Mouse (Mus musculus) thymus, adult 2 months (tissue): Measurements from ENCODE around the gene Kiss1r. TPM values are rescaled to one million over a fixed set of nuclear protein-coding genes. Genes with fewer than 3 reads are reported as not detected.

Source experiments
- DNase-seq: peaks from one replicate; pipeline ENCODE4 v3.0.0; 2021
- H3K27ac ChIP-seq: fragments of 200-500 bp; 2 replicates; pipeline ENCODE4 v1.5.1; 2012; ENCODE audit warnings: low read length, control low read depth; ENCODE audit not compliant: control insufficient read depth, insufficient read depth
- H3K27me3 ChIP-seq: fragments of 200-500 bp; 2 replicates; pipeline ENCODE4 v1.6.1; 2012; ENCODE audit warnings: mild to moderate bottlenecking, low read length, moderate library complexity, mixed read lengths; ENCODE audit not compliant: control insufficient read depth, insufficient read depth
- H3K36me3 ChIP-seq: fragments of 200-500 bp; 2 replicates; pipeline ENCODE4 v1.6.1; 2012; ENCODE audit warnings: mild to moderate bottlenecking, low read length, moderate library complexity; ENCODE audit not compliant: control insufficient read depth, insufficient read depth
- H3K4me1 ChIP-seq: fragments of 200-500 bp; replicated peaks from 2 replicates; pipeline ENCODE4 v1.6.1; 2012; ENCODE audit warnings: low read length; ENCODE audit not compliant: control insufficient read depth, insufficient read depth
- H3K4me3 ChIP-seq: fragments of 200-500 bp; 2 replicates; pipeline ENCODE4 v1.5.1; 2012; ENCODE audit warnings: mild to moderate bottlenecking, low read length, control low read depth, moderate library complexity; ENCODE audit not compliant: control insufficient read depth, insufficient read depth
- CTCF ChIP-seq: fragments of 200-500 bp; IDR thresholded peaks from 2 replicates; pipeline ENCODE4 v1.5.1; 2012; ENCODE audit warnings: mild to moderate bottlenecking, control low read depth, low read length, moderate library complexity, borderline replicate concordance; ENCODE audit not compliant: control insufficient read depth, poor library complexity, insufficient read depth; ENCODE audit errors: extremely low read depth
- POLR2A ChIP-seq: fragments of 200-500 bp; IDR thresholded peaks from 2 replicates; pipeline ENCODE4 v1.6.1; 2012; ENCODE audit warnings: mild to moderate bottlenecking, low read length, control low read depth, moderate library complexity; ENCODE audit not compliant: control insufficient read depth, poor library complexity, insufficient read depth; ENCODE audit errors: extremely low read depth
- WGBS: fragments of 180-500 bp; shearing (Covaris S2); methylation state at CpG from one replicate; pipeline ENCODE4 v1.1.7; 2018; 5-methylcytosine and 5-hydroxymethylcytosine counted together
- polyA plus RNA-seq: library from polyadenylated mRNA; depleted of rRNA; stranded (reverse); fragments of >200 nt; gene quantifications from 2 replicates; pipeline ENCODE4 v1.2.3, GENCODE M21; 2012

Kiss1r gene
- polyA plus RNA-seq, 1 experiment, result 5.8 TPM

DNA sequence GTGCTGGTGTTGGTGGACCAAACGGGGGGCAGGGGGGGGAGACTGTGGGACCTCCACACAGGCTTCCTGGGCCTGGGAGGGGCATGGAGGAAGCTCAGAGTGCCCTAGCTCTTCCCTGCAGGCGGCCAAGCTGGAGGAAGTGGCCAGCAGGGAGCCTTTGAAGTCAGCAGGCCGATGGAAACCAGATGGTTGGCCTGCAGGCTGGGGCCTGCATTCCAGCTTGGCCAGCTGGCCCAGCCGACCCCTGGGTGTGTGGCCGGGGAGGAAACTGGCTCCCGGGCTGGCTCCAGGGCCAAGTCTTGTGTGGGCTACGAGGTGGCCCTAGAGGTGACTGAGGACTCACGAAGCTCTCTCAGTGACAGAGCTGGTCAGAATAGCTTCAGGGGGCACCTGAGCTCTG lies 16.0 kb downstream of the Kiss1r start:
- Histone ChIP-seq H3K4me1 (peaks cover 21% of the 10 kb centered on the region), H3K27ac (no peak overlapping the region), H3K36me3 (no peaks in the 10 kb centered on the region), H3K4me3 (no peak overlapping the region), H3K27me3 (no peaks in the 10 kb centered on the region)
- TF ChIP-seq POLR2A (no peak), CTCF (no peak)
- WGBS, result 63% methylated on average over 8 of the region's 8 CpGs
- DNase-seq, result no peak

DNA sequence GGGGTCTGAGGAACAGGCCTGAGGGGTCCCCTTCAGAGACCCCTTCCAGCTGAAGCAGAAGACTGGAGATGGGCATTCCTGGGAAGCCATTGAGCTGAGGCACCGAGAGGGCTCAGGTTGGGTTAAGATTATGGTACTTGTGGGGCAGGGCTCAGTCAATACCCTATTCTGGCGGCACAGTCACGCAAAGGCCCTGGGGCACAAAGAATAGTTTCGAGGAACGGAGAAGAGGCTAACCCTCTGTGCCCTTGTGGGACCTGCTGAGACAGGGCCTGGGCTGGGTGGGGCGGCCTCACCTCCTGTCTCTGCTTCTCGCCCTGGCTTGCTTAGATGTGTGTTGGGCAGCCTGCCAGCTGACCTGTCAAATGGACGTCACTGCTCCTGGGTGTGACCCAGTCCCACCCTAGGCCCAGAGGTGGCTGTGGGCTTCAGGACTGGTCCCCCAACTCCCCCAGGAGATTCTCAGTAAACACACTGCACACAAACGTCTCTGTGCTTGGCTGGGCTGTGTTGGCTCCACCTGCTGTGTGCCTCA lies 16.4 kb downstream of the Kiss1r start:
- no peak overlapping the region for H3K4me3 ChIP-seq
- WGBS, result 90% methylated on average over 9 of the region's 9 CpGs
- H3K36me3 ChIP-seq, result no peaks in the 10 kb centered on the region
- DNase-seq, result no peak
- H3K27me3 ChIP-seq, result no peaks in the 10 kb centered on the region
- no peak overlapping the region for H3K27ac ChIP-seq
- TF ChIP-seq CTCF, result no peak
- TF ChIP-seq POLR2A, result no peak
- peaks cover 20% of the 10 kb centered on the region for H3K4me1 ChIP-seq

DNA sequence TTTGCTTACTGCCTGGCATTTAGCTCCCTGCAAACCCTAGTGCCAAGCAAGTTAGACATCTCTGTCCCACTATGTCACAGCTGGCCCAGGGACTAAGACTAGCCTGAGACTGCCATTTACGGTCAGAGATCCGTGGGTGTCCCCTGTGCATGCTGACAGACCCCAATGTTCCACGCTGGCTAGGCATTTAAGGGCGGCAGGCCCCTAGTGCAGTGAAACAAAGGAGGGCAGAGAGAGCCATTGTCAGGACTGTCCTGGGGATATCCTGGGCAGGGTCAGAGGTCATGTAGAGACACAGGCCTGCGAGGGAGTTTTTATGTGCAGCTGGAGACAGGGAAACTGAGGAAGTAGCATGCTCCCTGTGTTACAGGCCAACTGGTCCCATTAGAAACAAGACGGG lies 17.1 kb downstream of the Kiss1r start:
- Histone ChIP-seq H3K4me3 (no peak overlapping the region), H3K4me1 (peaks cover 15% of the 10 kb centered on the region), H3K27me3 (no peaks in the 10 kb centered on the region), H3K27ac (no peak overlapping the region), H3K36me3 (no peaks in the 10 kb centered on the region)
- 95% methylated on average over 6 of the region's 6 CpGs for WGBS
- no peak for DNase-seq
- no peak for TF ChIP-seq POLR2A

DNA sequence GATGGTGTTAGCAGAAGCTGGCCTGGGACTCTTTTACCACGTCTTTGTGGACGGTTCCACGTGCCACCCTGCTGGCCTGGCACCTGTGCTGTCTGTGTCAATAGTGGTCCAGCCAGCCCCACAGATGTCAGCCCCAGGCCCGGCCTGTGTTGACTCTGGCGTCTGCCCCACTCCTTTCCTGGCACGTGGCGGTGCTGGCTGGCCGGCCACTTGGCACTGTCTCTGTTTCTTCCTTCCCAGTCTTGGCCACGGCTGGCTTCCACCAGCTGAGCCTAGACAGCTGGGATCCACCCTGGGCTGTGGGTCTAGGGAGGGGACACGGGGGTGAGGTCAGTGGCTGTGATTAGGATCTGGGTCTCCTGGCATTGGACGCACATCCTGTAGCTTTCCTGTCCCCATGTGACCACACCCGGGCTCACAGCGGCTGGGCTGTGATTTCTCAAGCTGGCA lies 17.5 kb downstream of the Kiss1r start:
- Histone ChIP-seq H3K4me1 (peaks cover 14% of the 10 kb centered on the region), H3K27ac (no peak overlapping the region), H3K4me3 (no peak overlapping the region), H3K36me3 (no peaks in the 10 kb centered on the region), H3K27me3 (no peaks in the 10 kb centered on the region)
- TF ChIP-seq CTCF, result no peak
- no peak for TF ChIP-seq POLR2A
- 91% methylated on average over 13 of the region's 13 CpGs for WGBS
- no peak for DNase-seq

DNA sequence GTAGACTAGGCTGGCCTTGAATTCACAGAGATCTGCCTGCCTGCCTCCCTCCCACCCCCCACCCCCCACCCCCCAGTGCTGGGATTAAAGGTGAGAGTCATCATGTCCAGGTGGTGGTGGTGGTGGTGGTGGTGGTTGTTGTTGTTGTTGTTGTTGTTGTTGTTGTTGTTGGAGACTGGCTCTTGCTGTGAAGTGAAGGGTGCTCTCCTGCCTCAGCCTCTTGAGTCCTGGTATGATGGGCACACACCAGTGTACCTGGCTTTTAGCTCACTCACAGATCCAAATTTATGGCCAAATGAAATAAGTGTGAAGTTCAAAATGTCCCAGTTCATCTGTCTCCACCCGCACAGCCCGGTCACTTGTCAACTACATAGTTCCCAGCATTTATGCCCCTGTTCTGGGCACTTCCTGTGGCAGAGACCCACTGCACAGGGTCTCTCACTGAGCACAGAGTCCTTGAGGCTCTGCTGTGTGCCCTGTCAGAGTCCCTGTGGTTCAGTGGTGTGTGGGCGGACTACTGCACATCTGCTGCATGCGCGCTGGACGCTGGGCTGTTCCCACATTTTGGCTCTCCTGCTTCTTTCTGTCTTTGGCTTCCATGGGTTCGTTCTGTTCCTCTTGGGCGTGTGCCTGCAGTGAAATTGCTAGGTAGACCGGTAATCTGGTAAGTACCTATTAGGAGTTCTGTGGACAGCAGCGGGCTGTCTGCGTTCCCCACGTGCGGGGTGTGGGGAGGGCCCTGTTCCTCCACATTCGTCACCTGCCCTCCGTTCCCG lies 18.2 kb downstream of the Kiss1r start:
- no peak for DNase-seq
- peaks cover 14% of the 10 kb centered on the region for H3K4me1 ChIP-seq
- no peak overlapping the region for H3K4me3 ChIP-seq
- H3K36me3 ChIP-seq, result no peaks in the 10 kb centered on the region
- no peaks in the 10 kb centered on the region for H3K27me3 ChIP-seq
- TF ChIP-seq CTCF (no peak), POLR2A (no peak)
- H3K27ac ChIP-seq, result no peak overlapping the region
- WGBS, result 97% methylated on average over 16 of the region's 16 CpGs

DNA sequence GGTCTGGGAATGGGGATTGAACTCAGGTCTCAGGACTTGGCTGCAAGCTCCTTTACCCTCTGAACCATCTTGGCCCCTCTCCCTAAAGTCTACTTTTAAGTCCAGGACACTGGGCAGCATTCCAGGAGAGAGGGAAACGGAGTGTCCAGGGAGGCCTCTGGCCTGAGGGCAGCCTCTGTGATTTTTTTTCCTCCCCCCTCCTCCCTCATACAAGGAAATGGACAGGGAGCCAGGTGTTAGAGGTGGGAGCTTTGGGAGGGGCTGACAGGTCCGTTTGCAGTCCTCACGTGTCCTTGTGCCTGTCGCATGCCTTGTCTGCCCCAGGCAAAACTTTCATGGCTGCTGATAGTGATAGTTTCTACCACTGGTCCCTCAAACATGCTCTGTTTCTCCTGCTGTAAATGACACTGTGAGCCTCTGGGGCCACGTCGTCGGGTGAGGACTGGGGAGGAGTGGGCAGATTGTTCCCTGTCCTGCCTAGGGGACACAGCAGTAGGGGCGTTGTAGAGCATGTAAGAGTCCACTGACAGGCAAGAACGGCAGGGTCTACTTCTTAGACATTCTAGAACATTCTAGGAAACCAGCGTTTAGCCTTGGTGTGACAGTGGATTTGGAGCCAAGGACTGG lies 19.6 kb downstream of the Kiss1r start:
- Histone ChIP-seq H3K27ac (no peak overlapping the region), H3K4me1 (peaks cover 16% of the 10 kb centered on the region), H3K4me3 (no peak overlapping the region), H3K27me3 (no peaks in the 10 kb centered on the region), H3K36me3 (no peaks in the 10 kb centered on the region)
- TF ChIP-seq CTCF (no peak), POLR2A (no peak)
- DNase-seq, result no peak
- WGBS, result 25% methylated on average over 10 of the region's 10 CpGs
